Mouse (Mus musculus) spleen, postnatal 10 days (tissue): Measurements from ENCODE around the gene Adam22.
"Not testable (repeated sequence)": the region's sequence is repeated elsewhere in the genome, so short reads cannot be mapped to it uniquely, and the experiment has no call there.

ENCODE experiments used
- DNase-seq, 2 experiments: peaks; one replicate each; pipeline ENCODE4 v3.0.0; 2021 to 2022; ENCODE audit warnings: low spot score in 2 of 2

The Adam22 gene

DNA sequence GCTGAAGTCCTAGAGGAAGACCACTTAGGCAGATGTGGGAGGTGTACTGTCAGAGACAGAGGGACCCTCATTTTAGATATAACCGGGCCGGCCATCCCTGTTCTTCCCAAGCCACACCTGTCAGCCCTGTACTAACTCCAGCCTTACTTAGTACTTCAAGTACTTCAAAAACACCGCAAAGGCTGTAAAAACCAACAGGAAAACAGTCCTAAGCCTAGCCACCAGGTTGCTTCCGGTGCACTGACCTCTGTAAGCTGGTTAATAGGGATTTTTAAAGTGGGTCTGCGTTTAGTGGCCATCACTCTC, 311.0 kb downstream of the Adam22 start:
- peak in 1 of 2 experiments; percentile 29 for DNase-seq

DNA sequence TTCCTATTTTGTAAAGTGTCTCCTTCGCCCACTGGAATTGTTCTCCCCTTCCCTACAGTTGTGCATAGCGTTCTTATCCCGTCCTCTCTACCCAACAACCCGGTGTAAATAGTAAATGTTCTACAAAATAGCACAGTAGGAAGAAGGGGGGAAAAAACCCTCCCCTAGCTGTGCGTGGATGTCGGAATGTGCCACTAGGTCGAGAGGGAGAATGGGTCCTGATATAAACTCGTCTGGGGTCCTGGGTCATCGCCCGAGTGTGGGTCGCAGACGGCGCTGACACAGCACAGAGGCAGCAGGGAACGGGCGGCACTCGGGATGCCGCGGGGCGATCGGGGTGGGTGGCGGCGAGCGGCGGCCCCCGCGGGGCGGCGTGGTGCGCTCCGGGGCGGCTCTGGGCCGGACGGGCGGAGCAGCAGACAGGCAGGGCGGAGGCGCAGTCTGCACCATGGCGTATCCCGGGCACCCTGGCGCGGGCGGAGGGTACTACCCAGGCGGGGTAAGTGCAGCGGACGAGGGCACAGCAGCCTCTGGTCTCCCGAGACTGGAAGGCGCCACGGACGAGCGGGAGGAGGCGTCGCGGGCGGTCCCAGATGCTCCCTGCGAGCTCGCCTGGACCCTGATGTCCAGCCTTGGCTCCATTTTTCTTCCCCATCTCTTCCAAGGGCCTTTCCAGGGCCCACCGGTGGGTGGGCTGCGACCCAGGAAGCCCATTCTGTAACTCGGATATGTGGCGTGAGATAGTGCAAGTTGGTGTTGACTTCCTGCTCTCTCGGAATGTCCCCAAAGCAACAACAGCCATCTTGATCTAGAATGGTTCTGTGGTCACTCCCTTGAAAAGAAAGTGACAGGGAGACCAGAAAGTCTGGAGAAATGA, 311.6 kb downstream of the Adam22 start:
- peak; percentile 86 to 91 for DNase-seq

DNA sequence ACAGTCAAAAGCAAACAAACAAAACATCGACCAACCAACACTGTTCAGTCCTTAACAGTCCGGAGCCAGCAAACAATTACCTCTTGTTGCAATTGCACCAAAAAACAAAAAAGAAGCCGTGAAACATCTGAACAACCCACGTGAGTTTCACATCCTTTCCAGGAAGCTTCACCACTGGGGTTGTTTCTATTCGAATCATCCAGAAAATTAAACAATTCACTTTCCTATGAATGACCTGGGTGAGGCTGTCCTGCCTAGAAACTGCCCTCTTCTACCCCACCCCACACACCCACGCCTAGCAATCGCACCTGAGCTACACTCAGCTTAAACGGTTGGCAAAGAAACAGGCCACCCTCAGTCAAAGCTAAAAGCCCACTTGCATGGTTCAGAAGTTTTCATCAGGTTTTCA, 312.2 kb downstream of the Adam22 start:
- peak; percentile 34 to 41 for DNase-seq

DNA sequence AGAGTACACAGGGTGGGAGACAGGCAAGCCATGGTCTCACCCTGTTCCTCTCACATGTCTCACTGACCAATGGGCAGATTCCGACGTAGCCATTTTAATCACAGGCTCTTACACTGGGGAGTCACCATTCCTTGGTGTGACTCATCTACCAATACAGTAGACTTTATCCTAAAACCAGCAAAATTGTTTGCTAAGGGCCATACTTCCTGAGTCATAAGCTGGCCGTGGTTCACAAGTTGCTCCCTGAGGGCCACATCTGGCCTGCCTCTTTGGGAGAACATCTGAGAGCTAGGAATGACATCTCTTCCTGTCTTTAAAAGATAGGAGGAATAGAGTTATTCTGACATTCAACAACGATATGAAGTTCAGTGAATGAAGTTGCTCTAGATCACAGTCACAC, 314.1 kb downstream of the Adam22 start:
- DNase-seq: no peak

DNA sequence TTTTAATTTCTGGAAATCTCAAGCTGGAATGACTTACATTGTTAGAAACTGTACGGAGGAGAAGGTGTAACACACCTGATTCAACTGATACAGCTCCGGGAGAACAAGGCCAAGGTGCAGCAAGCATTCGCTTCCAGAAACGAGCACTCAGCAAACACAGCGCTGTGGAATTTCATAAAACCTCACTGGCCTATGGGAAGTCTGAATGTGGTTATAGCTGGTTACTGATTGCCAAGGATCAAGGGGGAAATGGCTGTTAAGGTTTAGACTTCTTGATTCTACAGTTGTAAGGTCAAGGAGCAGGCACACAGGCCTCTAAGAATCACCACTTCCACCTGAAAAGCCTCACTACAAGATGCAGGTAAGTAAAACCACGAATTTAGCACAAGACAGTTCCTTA, 322.1 kb downstream of the Adam22 start, which contains the start of gene Sri:
Gene Sri, plus strand, starts transcription at position 224 of the 400 bp plus-strand sequence.
- no peak for DNase-seq

DNA sequence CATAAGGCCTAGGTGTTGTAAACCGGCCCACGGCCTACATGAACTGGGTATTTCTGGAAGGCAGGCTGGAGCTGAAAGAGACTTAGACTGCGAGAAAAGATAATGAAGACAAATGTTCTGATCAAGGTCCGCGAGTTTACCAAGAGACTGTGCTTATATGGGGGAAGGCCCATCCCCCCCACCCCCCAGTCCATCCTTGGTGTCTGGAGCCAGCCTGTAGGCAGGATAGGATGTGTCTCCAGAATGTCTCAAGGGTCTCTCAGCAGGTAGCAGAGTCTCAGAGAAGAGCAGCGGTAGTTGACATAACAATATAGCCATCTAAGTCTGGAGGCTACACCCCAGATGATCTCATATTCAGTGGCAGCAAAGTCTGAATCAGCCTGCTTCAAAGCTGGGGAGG, 333.4 kb downstream of the Adam22 start:
- not testable (repeated sequence) for DNase-seq
